ENCODE assay signal across 18 mouse cellular contexts in the genomic region with DNA sequence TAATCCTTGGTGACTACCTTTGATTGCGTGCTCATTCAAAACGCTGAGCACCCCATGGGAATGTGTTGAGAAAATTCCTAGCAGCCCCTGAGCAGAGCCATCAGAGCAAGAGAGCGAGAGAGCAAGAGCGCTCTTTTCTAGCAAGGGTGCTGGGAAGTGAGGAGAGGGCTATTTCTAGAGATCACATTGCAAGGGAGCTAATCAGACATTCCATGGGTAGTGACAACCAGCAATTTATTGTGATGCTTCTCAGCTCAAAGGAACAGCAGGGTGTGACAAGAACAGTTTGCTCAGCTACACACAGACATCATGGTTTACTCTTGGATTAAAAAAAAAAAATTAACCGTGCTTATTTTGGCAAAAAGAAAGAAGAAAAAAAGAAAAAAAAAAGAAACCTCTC.
"Had no signal": no experiment of that assay in that cellular context is flagged by ENCODE, and none has a peak within 500 bp of the region (broad histone marks: within the 10 kb centered on the region; RNA-seq: fewer than 3 reads in every experiment).

No protein-coding gene starts in this region.

- H3K4me1 ChIP-seq: kidney, embryonic 15.5 days had no signal

- H3K9ac ChIP-seq: kidney, embryonic 15.5 days; liver, embryonic 14.5 days; liver, postnatal 0 days; lung, embryonic 14.5 days; midbrain, embryonic 13.5 days; neural tube, embryonic 13.5 days had no signal

- DNase-seq: kidney, adult 2 months; kidney, postnatal 14 days; kidney, postnatal 4 days; liver, postnatal 0 days; lung, embryonic 14.5 days; thymus, postnatal 25 days had no signal

- H3K36me3 ChIP-seq: kidney, embryonic 15.5 days; midbrain, embryonic 10.5 days; midbrain, embryonic 13.5 days; neural tube, embryonic 13.5 days had no signal

- H3K9me3 ChIP-seq: kidney, embryonic 15.5 days; midbrain, embryonic 10.5 days; midbrain, embryonic 13.5 days; neural tube, embryonic 13.5 days had no signal

- H3K4me3 ChIP-seq: kidney, embryonic 15.5 days; left cerebral cortex, adult 2 months; midbrain, embryonic 10.5 days; midbrain, embryonic 13.5 days; myocyte; neural tube, embryonic 13.5 days had no signal

- H3K27me3 ChIP-seq: kidney, embryonic 15.5 days; midbrain, embryonic 13.5 days; neural tube, embryonic 13.5 days had no signal

- ATAC-seq: liver, postnatal 0 days; lung, postnatal 0 days; midbrain, embryonic 13.5 days; midbrain, embryonic 16.5 days had no signal

- H3K4me2 ChIP-seq: kidney, embryonic 15.5 days; liver, embryonic 11.5 days; lung, embryonic 14.5 days; midbrain, embryonic 13.5 days; neural tube, embryonic 13.5 days had no signal

- H3K27ac ChIP-seq: kidney, embryonic 15.5 days; left cerebral cortex, adult 2 months; liver, embryonic 14.5 days; macrophage; midbrain, embryonic 10.5 days; midbrain, embryonic 13.5 days; neural tube, embryonic 13.5 days; stomach, postnatal 0 days had no signal
